Mouse (Mus musculus) kidney, adult 2 months (tissue): ENCODE data around the gene Zfp462. TPM values are rescaled to one million over a fixed set of nuclear protein-coding genes. Genes with fewer than 3 reads are reported as not detected.
"Not testable (repeated sequence)": the region's sequence is repeated elsewhere in the genome, so short reads cannot be mapped to it uniquely, and the experiment has no call there.

Source experiments
- DNase-seq: peaks from one replicate; pipeline ENCODE4 v3.0.0; 2021
- H3K27ac ChIP-seq: fragments of 200-500 bp; 2 replicates; pipeline ENCODE4 v1.5.1; 2012; ENCODE audit warnings: low read depth, low read length, control low read depth, inconsistent platforms; ENCODE audit not compliant: insufficient read depth
- H3K27me3 ChIP-seq: fragments of 200-500 bp; replicated peaks from 2 replicates; pipeline ENCODE4 v1.6.1; 2012; ENCODE audit warnings: mild to moderate bottlenecking, moderate library complexity, low read length, inconsistent platforms; ENCODE audit not compliant: control insufficient read depth, insufficient read depth
- H3K36me3 ChIP-seq: fragments of 200-500 bp; 2 replicates; pipeline ENCODE4 v1.6.1; 2012; ENCODE audit warnings: mild to moderate bottlenecking, moderate library complexity, low read length, inconsistent platforms; ENCODE audit not compliant: control insufficient read depth, insufficient read depth
- H3K4me1 ChIP-seq: fragments of 200-500 bp; 2 replicates; pipeline ENCODE4 v1.6.1; 2011; ENCODE audit warnings: low read length; ENCODE audit not compliant: control insufficient read depth, insufficient read depth
- H3K4me3 ChIP-seq: fragments of 200-500 bp; 2 replicates; pipeline ENCODE4 v1.5.1; 2011; ENCODE audit warnings: mild to moderate bottlenecking, low read depth, low read length, control low read depth; ENCODE audit not compliant: insufficient read depth
- CTCF ChIP-seq: fragments of 200-500 bp; conservative IDR thresholded peaks from 2 replicates; pipeline ENCODE4 v1.5.1; 2011; ENCODE audit warnings: low read depth, mild to moderate bottlenecking, control low read depth, low read length, moderate library complexity, mixed read lengths; ENCODE audit not compliant: insufficient read depth, insufficient read length
- POLR2A ChIP-seq: fragments of 200-500 bp; IDR thresholded peaks from one replicate; pipeline ENCODE4 v1.6.1; 2011; ENCODE audit warnings: low read depth, low read length, control low read depth
- WGBS: fragments of 180-500 bp; shearing (Covaris S2); methylation state at CpG from one replicate; pipeline ENCODE4 v1.1.7; 2018; 5-methylcytosine and 5-hydroxymethylcytosine counted together
- polyA plus RNA-seq: library from polyadenylated mRNA; depleted of rRNA; stranded (reverse); fragments of >200 nt; gene quantifications from 2 replicates; pipeline ENCODE4 v1.2.3, GENCODE M21; 2012

The Zfp462 gene
- polyA plus RNA-seq, 1 experiment = 8.7 TPM

- no peak overlapping the region for H3K4me3 ChIP-seq
- H3K36me3 ChIP-seq = no peaks in the 10 kb centered on the region
- no peaks in the 10 kb centered on the region for H3K27me3 ChIP-seq
- WGBS = 72% methylated on average over 2 of the region's 2 CpGs
- H3K27ac ChIP-seq = no peak overlapping the region
- H3K4me1 ChIP-seq = no peaks in the 10 kb centered on the region
- peak; percentile 65 for DNase-seq
- TF ChIP-seq POLR2A (no peak), CTCF (no peak)
Observed at GRCm38 (mm10) chr4:54924306-54924705, 20.5 kb upstream of the Zfp462 start.

GRCm38 (mm10) chr4:54926456-54926855 is 18.4 kb upstream of the Zfp462 start:
- WGBS = over 99% methylated on average over 5 of the region's 5 CpGs
- not testable (repeated sequence) for H3K36me3 ChIP-seq, H3K27ac ChIP-seq, DNase-seq, H3K27me3 ChIP-seq, H3K4me3 ChIP-seq, H3K4me1 ChIP-seq

GRCm38 (mm10) chr4:54927321-54928062 is 17.4 kb upstream of the Zfp462 start:
- not testable (repeated sequence) for DNase-seq, H3K4me3 ChIP-seq, H3K27me3 ChIP-seq, H3K36me3 ChIP-seq, H3K4me1 ChIP-seq, H3K27ac ChIP-seq
- 78% methylated on average over 8 of the region's 8 CpGs for WGBS

GRCm38 (mm10) chr4:54929686-54930085 is 15.2 kb upstream of the Zfp462 start:
- TF ChIP-seq CTCF (no peak), POLR2A (no peak)
- Histone ChIP-seq H3K36me3 (no peaks in the 10 kb centered on the region), H3K4me1 (no peaks in the 10 kb centered on the region), H3K4me3 (no peak overlapping the region), H3K27ac (no peak overlapping the region), H3K27me3 (no peaks in the 10 kb centered on the region)
- WGBS = 83% methylated on average over 2 of the region's 2 CpGs
- no peak for DNase-seq

DNA sequence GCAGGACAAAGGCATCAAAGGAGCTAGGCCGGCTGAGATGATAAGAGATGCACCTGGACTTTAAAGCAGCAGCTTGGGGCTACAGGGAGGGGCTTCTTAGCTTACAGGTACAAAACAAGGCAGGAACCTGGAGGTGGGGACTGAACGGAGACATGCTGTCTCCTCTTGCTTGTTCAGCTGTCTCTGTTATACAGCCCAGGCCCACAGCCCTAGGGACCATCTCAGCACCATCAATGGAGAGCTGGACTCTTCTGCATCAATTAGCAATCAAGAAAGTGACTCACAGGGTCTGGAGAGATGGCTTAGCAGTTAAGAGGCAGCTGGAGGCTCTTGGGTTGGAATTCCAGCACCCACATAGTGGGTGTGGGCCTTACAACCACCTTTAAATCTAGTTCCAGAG is 12.2 kb upstream of the Zfp462 start:
- 65% methylated on average over 2 of the region's 2 CpGs for WGBS
- no peak for DNase-seq
- TF ChIP-seq CTCF (no peak), POLR2A (no peak)

DNA sequence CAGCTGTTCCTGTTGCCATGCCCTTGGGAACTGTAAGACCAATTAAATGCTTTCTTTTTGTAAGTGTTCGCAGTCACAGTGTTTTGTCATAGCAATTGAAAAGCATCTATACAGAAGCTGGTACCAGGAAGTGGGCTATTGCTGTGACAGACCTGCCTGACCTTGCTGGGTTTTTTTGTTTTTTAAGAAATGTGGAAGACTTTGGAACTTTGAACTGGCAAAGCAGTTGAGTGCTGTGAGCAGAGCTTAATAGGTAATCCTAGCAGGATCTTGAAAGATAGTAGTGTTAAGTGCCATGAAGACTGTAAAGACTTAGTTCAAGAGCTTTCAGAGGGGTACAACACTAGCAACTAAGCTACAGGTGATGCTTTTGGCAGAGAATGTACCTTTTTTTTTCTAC is 7.7 kb upstream of the Zfp462 start:
- DNase-seq = peak; percentile 75
- 95% methylated on average over 1 of the region's 1 CpGs for WGBS
- Histone ChIP-seq H3K4me1 (no peaks in the 10 kb centered on the region; the same call in 1 of the 2 replicates), H3K27ac (no peak overlapping the region), H3K36me3 (no peaks in the 10 kb centered on the region), H3K27me3 (no peaks in the 10 kb centered on the region), H3K4me3 (no peak overlapping the region)
- TF ChIP-seq CTCF (no peak), POLR2A (no peak)

More for the DNA sequence above, 12.2 kb upstream of the Zfp462 start:
- no peaks in the 10 kb centered on the region; the same call in 1 of the 2 replicates for H3K4me1 ChIP-seq
- H3K27me3 ChIP-seq = no peaks in the 10 kb centered on the region
- no peak overlapping the region for H3K27ac ChIP-seq
- no peak overlapping the region for H3K4me3 ChIP-seq
- H3K36me3 ChIP-seq = no peaks in the 10 kb centered on the region

DNA sequence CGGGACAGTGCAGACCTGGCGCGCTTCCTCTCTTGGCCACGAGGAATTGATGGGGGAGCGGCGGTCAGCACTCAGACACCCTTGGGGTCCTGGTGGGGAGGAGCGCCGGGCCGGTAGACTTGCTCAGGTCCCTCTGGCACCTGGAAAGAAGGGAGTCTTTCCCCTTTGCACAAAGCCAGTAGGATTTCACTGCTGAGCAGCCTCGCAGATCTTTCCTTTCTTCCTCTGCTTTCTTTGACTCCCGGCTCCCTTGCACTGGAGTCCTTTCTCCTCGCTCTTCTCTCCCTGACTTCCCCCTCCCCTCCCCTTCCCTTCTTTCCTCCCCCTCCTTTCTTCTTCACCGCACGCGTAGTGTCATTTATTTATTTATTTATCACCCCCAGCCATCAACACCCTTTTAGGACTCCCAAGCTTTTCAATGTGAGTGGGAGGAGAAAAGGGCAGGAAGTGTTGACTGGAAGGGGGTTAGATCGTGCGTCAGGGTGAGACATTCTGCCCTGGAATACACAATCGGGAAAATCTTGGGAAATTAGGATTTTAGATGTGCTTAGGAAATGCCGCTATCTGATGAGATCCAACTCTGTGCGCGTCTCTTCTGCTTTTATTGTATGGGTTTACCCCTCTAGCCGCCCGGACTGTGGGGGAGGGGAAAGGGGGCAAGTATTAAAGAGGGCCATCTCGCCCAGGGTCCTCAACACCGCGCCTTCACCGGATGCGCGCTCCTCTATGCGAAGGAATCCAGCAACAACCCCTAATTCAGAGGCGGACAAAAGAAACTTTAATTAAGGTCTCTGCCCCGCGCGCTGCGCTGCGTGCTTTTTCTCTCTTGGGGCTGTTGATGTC is 976 bp downstream of the Zfp462 start:
- TF ChIP-seq CTCF (no peak), POLR2A (no peak)
- H3K4me3 ChIP-seq = peak overlapping the region; percentile 58
- peak; percentile 31 for DNase-seq
- no peaks in the 10 kb centered on the region for H3K36me3 ChIP-seq
- H3K4me1 ChIP-seq = peaks cover 5% of the 10 kb centered on the region; the same call in 1 of the 2 replicates
- 1% methylated on average over 36 of the region's 36 CpGs for WGBS
- H3K27me3 ChIP-seq = no peaks in the 10 kb centered on the region
- H3K27ac ChIP-seq = no peak overlapping the region; the same call in 1 of the 2 replicates
